Mouse (Mus musculus) adrenal gland (tissue): ENCODE data around the gene Ebf4.
"Not testable (repeated sequence)": the region's sequence is repeated elsewhere in the genome, so short reads cannot be mapped to it uniquely, and the experiment has no call there.

ENCODE experiments used
- intact Hi-C: fragments of 180-260 bp; cut with DNase I; formaldehyde crosslinking; loops from one replicate; pipeline ENCODE4 v1.15.1; 2025

Gene Ebf4

DNA sequence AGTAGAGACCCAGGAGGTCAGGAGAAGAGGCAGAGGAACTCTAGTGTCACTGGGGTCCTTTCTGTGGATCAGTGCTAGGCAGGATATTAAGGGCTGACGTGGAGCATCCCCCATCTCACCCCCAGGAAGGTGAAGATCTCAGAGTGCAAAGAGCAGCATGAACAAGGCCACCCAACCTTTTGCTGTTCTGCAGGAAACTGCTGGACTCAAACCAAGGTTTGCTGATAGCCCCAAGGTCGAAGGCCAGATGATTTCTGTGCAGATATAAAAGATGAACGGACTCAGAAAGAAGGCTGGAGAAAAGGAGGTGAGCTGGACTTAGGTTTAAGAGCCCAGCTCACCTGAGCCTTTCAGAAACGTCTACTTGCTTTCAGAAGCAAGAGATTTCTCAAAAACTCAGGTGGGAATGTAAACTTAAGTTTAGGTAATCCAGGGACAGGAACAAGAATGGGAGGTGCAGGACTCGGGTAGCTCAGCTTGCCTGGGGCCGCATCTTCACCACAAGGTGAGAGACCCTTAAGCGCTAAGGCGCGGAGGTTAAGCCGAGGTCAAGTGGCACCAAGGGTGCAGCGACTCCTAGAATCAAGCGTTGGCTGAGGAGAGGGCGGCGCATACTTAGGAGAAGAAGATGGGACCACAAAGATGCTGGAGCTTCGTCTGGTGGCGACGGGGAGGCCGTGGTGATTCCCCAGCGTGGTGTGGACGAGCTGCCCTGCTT lies 592 bp upstream of the Ebf4 start:
- intact Hi-C loops: loop anchor here (5.0 kb wide), 1 partner anchor 118 kb away; no protein-coding TSS in a partner anchor

DNA sequence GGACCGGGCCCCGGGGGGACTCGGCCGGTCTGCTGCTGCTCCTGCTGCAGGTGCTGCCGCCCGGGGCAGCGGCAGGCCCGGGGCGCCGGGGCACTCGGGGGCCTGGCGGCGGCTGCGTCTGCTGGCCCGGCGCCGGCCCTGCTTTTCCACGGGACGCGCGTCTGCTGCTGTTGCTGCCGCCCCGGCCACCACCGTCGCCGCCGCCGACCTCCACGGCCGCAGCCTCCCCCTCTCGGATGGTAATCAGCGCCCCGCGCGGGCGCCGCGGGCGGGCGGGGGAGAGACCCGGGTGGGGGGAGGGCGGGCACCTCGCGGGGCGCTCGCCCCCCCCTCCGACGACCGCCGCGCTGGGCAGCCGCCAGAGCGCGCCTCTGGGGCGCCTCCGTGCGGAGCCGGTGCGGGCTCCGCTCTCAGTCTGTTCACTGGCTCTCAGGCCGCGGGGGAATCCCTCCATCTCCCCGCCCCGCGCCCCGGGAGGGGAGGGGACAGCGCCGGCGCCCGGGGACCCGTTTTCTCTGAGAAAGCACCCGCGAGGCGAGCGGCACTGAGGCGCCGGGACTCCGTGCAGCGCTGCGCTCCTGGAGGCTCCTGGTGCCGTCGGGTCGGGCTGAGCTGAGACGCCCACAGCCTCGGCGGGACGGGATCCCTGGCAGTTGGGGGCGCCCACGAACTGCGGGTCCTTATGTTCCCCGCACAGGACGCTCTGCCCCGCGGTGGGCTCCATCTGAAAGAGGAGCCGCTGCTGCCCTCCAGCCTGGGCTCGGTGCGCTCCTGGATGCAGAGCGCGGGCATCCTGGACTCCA lies 563 bp downstream of the Ebf4 start:
- intact Hi-C loops: no loop called here

DNA sequence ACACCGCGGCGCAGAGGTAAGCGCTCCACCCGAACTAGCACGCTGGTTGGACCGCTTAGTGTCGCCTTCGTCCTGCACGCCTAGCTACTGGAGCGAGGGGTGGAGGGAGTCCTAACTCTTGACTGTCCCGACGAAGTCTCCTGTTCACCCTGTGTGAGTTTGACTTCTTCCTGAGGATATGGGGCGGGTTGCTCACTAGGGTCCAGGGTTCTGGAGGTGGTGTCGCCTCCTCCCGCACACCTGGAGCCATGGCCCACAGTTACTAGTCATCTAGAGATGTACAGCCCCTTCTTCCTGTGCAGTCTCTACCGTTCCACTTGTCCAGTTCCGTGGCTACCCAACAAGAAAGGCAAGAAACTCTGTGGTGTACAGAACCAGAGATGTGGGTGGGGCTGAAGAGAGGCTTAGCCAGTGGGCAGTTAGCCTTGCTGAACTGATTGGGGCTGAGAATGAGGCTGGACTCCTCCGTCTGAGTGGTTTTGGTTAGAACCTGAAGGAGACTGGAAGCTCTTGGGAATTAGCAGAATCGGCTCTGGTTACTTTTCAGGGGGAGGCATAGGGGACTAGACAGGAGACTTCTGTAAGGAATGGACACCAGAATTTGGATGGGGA lies 1.3 kb downstream of the Ebf4 start:
- intact Hi-C loops: no loop called here

DNA sequence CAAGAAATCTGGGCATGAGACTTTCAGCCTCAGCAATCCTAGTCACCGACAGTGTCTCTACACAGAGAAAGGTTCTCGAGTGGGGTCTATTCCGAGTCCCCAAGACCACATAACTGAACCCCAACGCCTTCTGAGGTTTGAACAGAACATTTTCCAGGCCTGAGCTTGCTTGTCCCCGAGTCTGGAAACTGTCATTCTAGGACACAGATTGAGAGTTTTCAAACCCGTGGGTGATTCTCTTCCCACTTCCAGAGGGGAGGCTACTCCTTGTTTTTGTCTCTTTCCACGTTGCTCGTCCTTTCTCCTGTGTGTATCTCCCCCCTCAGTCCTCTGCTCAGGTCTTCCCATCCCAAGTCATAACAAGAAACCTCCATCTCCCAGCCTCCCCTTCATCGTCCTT lies 2.6 kb downstream of the Ebf4 start:
- intact Hi-C loops: no loop called here

DNA sequence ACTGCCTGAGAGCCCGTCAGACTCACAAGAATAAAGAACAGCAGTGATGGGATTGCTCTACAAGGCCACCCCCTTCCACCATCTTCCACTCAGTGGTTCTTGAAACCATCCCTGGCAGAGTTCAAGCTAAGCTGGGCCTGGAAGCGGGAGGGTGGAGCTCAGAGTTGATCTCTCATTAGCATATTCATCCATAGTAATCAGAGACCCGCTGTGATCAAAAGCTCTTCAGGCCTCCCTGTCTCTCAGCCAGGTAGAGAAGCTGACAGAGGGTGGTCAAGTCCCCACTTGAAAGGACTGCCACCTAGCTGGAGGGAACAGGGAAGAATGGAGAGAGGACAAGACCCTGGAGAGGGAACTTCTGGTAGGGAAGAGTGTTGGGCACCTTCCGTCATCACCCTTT lies 8.0 kb downstream of the Ebf4 start:
- intact Hi-C loops: no loop called here

DNA sequence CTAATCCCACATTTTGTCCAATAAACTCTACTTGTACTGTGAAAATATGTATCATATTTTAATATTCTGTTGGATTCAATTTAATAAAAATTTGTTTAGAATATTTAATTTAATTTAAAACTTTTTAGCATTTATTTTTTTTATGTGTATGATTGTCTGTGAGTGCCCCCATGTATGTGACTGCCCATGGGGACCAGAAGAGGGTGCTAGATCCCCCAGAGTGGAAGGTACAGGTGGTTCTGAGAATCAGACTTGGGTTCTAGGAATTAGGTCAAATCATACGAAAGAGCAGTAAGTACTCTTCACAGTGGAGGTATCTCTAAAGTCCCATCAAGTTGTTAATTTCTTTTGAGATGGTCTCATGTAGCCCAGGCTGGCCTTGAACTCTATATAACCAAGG lies 32.1 kb downstream of the Ebf4 start:
- intact Hi-C loops: loop anchor here (5.0 kb wide), 1 partner anchor 235 kb away; no protein-coding TSS in a partner anchor

DNA sequence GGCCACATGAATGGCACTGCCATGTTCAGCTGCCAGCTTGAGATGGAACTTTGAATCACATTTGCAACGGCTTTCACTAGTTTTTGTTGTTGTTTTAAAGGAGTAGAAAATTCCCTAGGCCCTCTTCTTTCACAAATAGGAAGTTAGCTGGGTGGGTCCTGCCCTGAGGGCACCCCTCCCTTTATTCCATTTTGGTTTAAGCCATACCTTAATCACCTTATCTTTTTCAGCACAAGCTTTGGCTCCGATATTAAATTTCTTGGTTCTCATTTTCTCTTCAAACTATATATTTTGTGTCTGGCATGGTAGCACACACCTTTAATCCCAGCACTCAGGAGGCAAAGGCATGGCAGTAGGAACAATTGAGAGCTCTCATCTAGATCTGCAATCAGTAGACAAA lies 34.5 kb downstream of the Ebf4 start:
- intact Hi-C loops: loop anchor here (5.0 kb wide), 1 partner anchor 237 kb away; no protein-coding TSS in a partner anchor

DNA sequence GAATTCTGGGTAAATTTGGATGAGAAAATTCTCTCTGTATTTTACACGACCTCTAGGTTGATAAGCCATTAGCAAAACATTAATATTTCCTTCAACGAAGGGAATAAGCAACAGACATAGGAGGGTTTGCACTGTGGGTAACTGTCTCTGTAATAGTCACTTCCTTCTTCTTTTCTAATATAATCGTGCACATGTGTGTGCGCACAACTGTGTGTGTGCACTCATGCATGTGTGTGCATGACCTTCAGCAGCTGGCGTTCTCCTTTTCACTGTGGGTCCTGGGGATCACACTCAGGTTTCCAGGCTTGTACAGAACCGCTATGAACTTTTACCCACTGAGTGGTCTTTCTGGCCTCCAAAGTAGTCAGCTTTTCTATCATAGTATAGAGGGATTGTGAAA lies 40.1 kb downstream of the Ebf4 start:
- intact Hi-C loops: no loop called here

DNA sequence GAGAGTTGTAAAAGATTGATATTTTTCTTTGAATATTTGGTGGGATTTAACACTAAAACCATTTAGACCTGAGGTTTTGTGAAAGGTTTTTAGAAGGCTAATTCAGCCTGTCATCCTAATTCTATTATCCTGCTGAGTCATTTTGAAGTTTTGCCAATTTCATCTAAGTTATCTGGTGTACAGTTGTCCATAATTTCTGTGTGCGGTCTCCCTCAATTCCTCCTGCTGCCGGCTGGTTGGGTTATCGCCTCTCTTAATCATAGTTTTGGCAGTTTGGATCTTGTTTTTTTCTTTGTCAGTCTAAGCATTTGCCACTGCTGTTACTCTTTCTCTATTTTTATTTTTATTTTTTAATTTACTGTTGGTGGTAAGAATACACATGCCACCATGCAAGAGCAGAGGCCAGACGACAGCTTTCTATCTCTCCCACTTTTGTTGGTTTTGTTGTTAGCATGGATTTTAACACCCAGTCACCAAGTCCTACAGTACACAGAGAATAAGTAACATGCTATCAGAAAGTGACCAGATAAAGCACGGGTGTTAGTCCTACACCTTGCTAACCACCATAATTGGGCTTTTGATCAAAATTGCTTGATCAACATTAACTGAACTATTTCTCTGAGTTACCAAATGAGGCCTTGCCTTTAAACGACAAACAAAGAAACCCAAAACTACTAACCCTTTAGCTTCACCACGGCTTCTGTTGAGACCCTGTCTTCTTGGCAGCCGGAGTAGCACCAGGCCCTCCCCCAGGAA lies 45.7 kb downstream of the Ebf4 start:
- intact Hi-C loops: no loop called here

DNA sequence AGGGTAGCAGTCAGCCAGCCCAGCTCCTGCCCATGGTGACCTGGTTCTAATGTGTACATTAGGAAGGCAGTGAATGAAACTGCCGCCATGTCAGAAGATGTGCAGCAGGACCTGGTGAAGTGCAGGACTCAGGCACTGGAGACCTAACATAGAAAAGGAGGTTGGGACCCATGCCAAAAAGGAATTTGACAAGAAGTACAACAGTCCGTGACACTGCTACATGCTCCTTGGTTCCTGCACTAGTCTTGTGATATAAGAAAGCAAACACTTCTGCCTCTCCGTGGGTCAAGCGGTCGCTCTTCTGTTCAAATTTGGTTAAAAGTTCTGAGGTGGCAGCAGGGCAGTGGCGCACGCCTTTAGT lies 46.2 kb downstream of the Ebf4 start:
- intact Hi-C loops: no loop called here

DNA sequence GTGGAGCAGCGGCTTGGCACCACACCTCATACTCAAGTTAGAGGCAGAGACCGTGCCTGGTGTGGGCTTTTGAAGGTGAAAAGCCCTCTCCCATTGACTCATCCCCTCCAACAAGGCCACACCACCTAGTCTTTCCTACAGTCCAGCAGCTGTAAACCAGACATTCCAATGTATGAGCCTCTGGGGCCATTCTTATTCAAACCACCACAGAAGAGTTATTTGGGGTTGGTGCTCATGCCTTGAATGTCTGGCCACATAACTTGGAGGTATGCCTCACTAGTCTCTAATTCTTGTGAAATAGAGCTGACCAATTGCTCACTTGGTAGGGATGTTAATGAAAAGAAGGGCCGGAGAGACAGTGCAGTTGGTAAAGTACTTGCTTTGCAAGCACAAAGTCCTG lies 55.4 kb downstream of the Ebf4 start:
- intact Hi-C loops: no loop called here

DNA sequence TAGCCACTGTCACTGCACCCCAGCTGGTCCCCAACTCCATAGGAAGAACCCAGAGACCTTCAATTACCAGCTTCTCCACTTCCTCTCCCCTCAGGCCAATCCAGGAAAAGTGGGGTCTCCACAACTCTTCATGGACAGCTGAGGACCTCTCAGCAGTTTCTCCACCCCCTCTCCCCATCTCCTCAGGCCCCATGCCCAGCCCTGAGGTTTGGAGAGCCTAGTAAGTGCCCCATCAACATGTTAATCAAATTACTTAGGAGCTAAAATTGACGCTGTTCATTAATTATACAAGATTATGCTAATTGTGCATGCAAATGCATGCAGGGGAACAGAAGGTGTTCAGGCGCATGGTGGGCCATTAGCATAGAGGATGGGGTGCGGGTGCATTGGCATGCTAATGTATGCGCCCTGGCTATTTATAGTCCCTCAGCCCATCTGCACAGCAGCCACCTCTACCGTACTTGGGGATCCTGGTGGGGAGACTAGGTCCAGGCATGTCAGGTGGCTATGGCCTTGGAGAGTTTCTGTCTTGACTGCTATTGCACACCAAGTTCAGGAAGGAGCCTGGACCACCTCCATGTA lies 56.9 kb downstream of the Ebf4 start:
- intact Hi-C loops: no loop called here

DNA sequence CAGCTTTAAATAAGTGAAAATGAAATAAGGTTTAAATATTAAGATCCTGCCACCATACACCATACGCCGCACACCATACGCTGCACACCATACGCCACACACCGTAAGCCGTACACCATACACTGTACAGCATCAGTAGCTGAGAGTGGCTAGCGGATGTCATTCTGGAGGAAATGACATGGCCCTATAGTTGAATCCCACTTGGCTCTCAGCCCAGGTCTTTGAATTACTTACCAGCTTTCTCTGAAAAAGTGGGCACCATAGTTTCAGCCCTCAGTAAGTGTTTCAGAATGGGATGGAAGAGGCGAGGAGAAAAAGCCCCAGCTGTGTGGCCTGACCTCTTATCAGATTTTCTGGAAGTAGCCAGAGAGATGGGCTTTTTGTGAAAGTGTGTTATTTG lies 58.4 kb downstream of the Ebf4 start:
- intact Hi-C loops: no loop called here

DNA sequence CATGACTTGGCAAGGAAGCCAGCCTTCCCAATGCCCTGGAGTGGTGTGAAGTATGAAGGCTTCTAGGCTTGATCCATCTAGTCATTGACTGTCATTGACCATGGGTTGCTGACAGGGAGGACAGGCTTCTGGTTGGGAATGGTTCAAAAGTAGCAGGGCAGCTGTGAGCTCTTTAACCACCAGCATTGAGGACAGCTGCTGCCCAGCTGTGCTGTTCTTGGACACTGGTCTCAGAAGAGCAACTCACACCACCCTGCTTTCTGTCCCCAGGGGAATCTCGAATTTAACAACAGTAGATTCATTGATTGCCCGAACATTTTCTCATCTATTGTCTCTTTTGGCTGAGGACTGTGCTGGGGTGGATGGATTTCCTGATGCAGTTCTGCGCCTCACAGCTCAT lies 58.9 kb downstream of the Ebf4 start:
- intact Hi-C loops: no loop called here

DNA sequence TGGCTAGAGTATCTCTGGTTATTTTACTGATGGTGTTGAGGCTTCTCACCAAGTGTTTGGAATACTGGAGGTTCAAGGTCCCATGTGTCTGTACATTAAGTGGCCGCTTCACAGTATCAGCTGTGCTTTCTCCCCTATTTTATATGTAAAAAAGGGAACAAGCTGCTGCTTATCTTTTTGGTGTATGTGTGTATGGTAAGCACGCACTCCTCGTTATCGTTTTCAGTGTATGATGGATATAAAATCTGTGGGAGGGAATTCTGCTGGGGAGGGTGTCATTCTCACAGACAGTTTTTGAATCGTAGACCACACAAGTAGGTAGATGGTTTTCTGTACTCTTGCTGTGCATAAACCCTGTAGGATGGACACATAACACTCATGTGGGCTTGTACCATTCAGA lies 62.6 kb downstream of the Ebf4 start:
- intact Hi-C loops: no loop called here

DNA sequence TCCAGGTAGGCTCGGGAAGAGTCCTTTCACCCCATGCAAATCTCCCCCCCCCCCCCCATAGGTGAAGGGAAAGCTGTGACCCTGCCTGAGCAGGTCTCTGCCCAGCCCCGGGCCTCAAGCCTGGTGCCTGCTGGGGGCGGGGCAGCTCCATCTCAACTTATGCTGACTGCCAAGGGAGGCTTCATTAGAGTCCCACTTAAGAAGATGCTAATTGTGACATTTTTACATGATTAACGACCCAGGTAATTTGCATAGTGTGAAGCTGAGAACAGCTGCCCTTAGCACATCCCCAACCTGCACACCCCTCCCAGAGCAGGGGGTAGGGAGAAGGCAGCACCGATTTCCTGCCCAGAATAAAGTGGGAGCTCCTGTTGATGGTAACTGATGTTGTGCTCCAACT lies 63.9 kb downstream of the Ebf4 start:
- intact Hi-C loops: no loop called here

DNA sequence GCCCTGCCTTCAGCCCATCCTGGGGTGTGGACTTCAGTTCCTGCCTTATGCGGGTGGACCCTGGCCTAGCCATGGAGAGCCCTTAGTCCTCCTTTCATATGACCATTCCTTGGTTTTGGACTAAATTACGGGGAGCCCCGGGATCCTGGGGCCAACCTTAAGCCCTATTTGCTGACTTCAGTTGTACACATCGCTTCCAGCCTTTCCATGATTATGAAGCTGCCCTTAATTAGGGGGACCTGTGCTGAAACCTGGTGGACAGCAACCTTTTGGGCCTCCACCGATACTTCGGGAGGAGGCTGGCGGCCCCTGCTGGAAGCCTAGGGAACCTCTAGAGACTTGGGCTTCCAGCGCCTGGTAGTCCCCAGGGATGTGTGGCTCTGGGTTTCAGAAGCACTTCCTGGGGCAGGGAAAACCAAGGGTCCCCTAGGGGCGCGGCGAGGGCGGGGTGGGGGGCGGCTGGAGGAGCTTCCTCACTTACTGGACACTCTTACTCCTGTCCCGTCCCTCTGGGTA lies 67.6 kb downstream of the Ebf4 start:
- intact Hi-C loops: loop anchor here (2.0 kb wide), 1 partner anchor 70 kb away; no protein-coding TSS in a partner anchor

DNA sequence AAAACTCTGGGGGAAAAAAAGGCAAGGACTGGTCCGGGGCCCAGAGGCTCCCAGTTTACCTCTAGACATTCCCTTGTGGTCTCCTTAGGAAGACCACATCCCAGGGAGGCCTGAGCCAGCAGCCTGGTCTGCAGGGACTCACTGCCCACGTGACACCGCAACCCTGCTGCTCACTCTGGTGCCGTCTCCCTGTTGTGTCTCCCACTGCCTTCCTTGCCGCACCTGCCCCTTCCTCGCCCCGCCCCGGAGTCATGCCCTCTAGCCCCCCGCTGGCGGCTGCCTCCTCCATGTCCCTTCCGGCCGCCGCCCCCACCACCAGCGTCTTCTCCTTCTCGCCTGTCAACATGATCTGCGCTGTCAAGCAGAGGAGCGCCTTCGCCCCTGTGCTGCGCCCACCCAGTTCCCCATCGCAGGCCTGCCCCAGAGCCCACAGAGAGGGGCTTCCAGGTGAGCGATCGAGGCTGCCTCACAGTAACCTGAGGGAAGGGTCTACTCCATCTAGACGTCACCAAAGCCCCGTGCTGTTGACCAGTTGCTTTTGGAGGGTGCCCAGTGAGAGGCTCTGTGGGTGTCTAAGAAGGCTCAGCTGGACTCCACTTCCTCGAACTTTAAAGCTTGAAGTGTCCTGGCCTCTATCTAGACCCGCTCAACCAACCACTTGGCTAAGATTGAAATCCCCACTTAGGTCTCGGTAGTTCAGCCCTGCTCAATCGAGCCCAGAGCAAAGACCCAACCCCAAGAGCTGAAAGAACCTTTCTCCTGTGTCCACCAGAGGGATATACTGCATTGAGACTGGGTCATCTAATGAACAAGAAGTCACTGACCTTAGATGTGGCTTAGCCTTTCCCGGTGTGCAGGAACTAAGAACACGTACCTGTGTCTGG lies 70.5 kb downstream of the Ebf4 start:
- intact Hi-C loops: no loop called here

DNA sequence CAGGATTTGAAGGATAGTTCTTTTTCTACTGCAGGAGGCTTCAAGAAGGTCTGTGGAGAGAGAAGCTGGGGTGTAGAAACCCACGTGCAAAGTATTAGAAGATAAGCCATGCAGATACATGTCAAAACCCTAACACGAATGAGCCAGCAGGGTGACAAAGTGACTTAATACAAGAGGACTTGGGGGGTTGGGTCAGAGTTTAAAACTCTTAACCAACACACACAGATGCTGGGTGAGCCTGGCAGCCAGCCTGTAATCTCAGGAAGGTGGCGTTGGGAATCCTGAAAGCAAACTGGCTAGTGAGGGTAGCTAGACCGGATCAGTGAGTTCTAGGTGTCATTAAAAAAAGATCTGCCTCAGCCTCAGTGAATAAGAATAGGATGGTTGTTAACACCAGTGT lies 72.4 kb downstream of the Ebf4 start:
- intact Hi-C loops: no loop called here

DNA sequence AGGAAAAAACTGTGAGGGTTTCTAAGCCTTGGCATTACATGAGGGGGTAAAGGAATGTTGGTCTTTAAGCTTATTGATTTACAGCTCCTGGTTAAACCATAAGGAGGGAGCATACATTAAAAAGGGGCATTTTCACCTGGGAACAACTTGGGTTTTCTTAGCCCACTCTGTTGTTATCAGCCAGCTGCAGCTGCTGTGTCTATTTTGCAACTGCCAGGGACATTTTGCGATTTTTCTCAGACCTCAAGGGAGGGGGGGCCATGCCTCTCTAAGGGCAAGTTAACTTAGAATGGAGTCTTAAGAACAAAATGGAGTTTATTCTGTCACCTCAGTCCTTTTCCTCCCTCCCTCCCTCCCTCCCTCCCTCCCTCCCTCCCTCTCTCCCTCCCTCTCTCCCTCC lies 78.1 kb downstream of the Ebf4 start:
- intact Hi-C loops: not testable (repeated sequence)
